Mouse (Mus musculus) stomach, postnatal 0 days (tissue): ENCODE measurements at regions not wholly inside any gene's neighbourhood (a gene's known extent, or its start where the extent isn't known, plus 50 kb on each side); places are given as distances from the start of the nearest gene placed in this dataset.
A peak's percentile ranks its signal among the peaks of the same experiment; 100 is the strongest.

ENCODE experiments used
- CTCF ChIP-seq: IDR thresholded peaks from 2 replicates; pipeline ENCODE4 v1.5.1; 2016; ENCODE audit warnings: antibody characterized with exemption, low read depth, mild to moderate bottlenecking, moderate library complexity
- EP300 ChIP-seq: optimal IDR thresholded peaks from 2 replicates; pipeline ENCODE3; 2016; ENCODE audit warnings: antibody characterized with exemption

DNA sequence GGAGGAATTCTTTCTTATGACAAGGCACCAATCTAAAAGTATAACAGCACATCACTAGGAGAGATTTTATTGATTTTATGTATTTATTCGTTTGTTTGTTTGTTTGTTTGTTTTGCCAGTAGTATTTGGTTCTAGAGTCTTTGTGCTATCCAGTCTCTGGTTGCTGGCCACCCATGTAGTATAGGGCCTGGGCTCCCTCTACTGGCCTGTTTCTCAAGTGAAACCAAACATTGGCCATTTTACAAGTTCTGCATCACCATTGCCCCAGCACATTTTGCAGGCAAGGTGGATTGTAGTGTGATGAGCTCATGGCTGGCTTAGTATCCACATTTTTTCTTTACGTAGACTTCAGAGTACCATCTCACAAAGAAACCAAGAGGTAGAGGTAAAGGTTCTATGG, 376.9 kb upstream of the Luzp2 start:
- TF ChIP-seq CTCF: peak; percentile 70
- no peak for TF ChIP-seq EP300
